Mouse (Mus musculus) intestine, embryonic 16.5 days (tissue): Measurements from ENCODE around the gene Dera. TPM values are rescaled to one million over a fixed set of nuclear protein-coding genes. Genes with fewer than 3 reads are reported as not detected.
A peak's percentile ranks its signal among the peaks of the same experiment; 100 is the strongest.

ENCODE experiments used
- ATAC-seq: fragments of 200-750 bp; cut with Nextera tagmentation; 2 replicates; pipeline ENCODE4 v1.8.0; 2017; ENCODE audit warnings: moderate TSS enrichment, moderate library complexity
- H3K27ac ChIP-seq: fragments of 300-500 bp; sonication (generic); 2 replicates; pipeline ENCODE4 v1.5.1; 2014; ENCODE audit warnings: mild to moderate bottlenecking, low read length
- H3K27me3 ChIP-seq: fragments of 300-500 bp; sonication (generic); replicated peaks from 2 replicates; pipeline ENCODE4 v1.6.1; 2014; ENCODE audit warnings: low read length, control low read depth, mixed read lengths; ENCODE audit not compliant: control insufficient read depth, insufficient read depth
- H3K36me3 ChIP-seq: fragments of 300-500 bp; sonication (generic); 2 replicates; pipeline ENCODE4 v1.6.1; 2014; ENCODE audit warnings: low read length, control low read depth; ENCODE audit not compliant: control insufficient read depth, insufficient read depth
- H3K4me1 ChIP-seq: fragments of 300-500 bp; sonication (generic); 2 replicates; pipeline ENCODE4 v1.6.1; 2014; ENCODE audit warnings: low read length, control low read depth, mixed read lengths; ENCODE audit not compliant: control insufficient read depth, insufficient read depth
- H3K4me2 ChIP-seq: fragments of 300-500 bp; sonication (generic); 2 replicates; pipeline ENCODE4 v1.6.1; 2014; ENCODE audit warnings: low read depth, low read length, control low read depth
- H3K4me3 ChIP-seq: fragments of 300-500 bp; sonication (generic); 2 replicates; pipeline ENCODE4 v1.5.1; 2014; ENCODE audit warnings: mild to moderate bottlenecking, low read length
- H3K9ac ChIP-seq: fragments of 300-500 bp; sonication (generic); 2 replicates; pipeline ENCODE4 v1.6.1; 2014; ENCODE audit warnings: low read depth, low read length
- H3K9me3 ChIP-seq: fragments of 300-500 bp; sonication (generic); 2 replicates; pipeline ENCODE4 v1.6.1; 2016; ENCODE audit warnings: low read length, control low read depth; ENCODE audit not compliant: control insufficient read depth
- WGBS: fragments of 180-500 bp; shearing (Covaris S2); extraction: QIAGEN DNeasy Blood & Tissue Kit; methylation state at CpG from one replicate; pipeline ENCODE4 v1.1.7; 2014; 5-methylcytosine and 5-hydroxymethylcytosine counted together
- polyA plus RNA-seq: library from polyadenylated mRNA; unstranded; fragments of >200 nt; fragmentation: Nextera tagmentation; extraction: Ambion mirVana; gene quantifications from 2 replicates; pipeline ENCODE4 v1.2.1, GENCODE M21; 2015

The Dera gene
- polyA plus RNA-seq, 1 experiment from 2014 or later = 124 TPM

DNA sequence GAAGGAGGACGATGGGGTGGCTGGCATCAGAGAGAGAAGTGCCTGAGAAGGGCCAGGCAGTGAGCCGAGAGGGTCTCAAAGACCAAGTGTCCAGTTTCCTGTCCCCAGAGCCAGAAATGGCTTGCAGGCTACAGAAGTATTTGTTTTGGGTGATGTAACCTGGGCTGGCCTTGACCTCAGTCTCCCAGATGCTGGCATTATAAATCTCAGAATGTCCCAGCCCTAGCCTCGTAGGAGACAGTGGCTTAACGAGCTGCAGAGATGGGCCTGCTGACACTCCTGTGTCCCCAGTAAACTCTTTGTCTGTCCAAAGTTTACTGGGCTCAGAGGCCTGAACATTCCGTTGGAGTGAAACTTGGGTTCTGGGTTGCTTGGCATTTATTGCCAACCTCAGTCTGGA, 55.8 kb downstream of the Dera start:
- ATAC-seq = no peak
- H3K27me3 ChIP-seq = no peaks in the 10 kb centered on the region
- no peaks in the 10 kb centered on the region for H3K4me1 ChIP-seq
- H3K4me2 ChIP-seq = no peak overlapping the region
- WGBS = 54% methylated on average over 5 of the region's 5 CpGs
- H3K9me3 ChIP-seq = no peaks in the 10 kb centered on the region
- no peaks in the 10 kb centered on the region for H3K36me3 ChIP-seq
- H3K4me3 ChIP-seq = no peak overlapping the region
- no peak overlapping the region for H3K27ac ChIP-seq
- H3K9ac ChIP-seq = no peak overlapping the region

DNA sequence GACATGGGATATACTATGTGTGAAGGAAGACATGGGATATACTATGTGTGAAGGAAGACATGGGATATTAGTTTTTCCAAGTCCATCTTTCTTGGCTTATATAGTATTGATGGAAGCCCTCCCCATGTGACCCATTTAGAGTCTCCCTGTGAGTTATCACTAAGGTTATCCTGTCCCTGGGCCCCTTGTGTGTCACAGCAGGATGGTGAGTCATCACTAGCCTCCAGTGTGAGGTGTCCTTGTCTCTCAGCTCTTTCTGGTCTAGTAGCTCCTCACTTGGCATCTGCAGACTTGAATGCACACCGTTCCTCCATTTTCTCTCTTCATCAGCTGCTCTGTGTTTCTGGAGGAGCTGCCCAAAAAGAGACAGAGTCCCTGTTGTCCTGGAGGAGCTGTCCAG, 59.7 kb downstream of the Dera start:
- H3K4me3 ChIP-seq = no peak overlapping the region
- no peak overlapping the region for H3K27ac ChIP-seq
- no peaks in the 10 kb centered on the region for H3K4me1 ChIP-seq
- H3K9ac ChIP-seq = no peak overlapping the region
- ATAC-seq = no peak
- WGBS = 91% methylated on average over 1 of the region's 1 CpGs
- no peaks in the 10 kb centered on the region for H3K27me3 ChIP-seq
- no peak overlapping the region for H3K4me2 ChIP-seq
- H3K9me3 ChIP-seq = no peaks in the 10 kb centered on the region
- H3K36me3 ChIP-seq = no peaks in the 10 kb centered on the region

GRCm38 (mm10) chr6:137816508-137816907, 62.2 kb downstream of the Dera start:
- WGBS = 81% methylated on average over 9 of the region's 9 CpGs
- no peaks in the 10 kb centered on the region for H3K36me3 ChIP-seq
- H3K27ac ChIP-seq = no peak overlapping the region
- ATAC-seq = no peak
- H3K27me3 ChIP-seq = no peaks in the 10 kb centered on the region
- H3K9me3 ChIP-seq = no peaks in the 10 kb centered on the region
- H3K4me3 ChIP-seq = no peak overlapping the region
- no peak overlapping the region for H3K4me2 ChIP-seq
- no peaks in the 10 kb centered on the region for H3K4me1 ChIP-seq
- H3K9ac ChIP-seq = no peak overlapping the region

DNA sequence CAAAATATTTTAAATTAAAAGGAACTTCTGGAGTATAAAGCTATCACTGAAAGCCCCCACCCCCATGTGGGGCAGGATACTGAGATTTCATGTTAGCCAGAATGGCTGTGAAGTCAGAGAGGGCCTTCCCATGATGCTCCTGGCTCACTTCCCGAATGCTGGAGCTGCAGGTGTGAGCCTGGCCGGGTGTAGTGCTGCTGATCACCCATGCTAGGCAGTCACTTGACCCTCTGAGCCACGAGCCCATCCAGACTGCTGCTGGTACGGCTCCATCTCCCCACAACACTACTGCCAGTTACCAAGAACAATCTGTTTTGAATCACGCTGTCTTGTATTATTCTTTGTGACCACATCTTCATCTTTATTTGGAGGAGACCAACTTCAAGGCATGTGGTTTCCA, 68.2 kb downstream of the Dera start:
- Histone ChIP-seq H3K27me3 (no peaks in the 10 kb centered on the region), H3K4me3 (no peak overlapping the region), H3K4me1 (no peaks in the 10 kb centered on the region), H3K36me3 (no peaks in the 10 kb centered on the region), H3K9ac (no peak overlapping the region), H3K9me3 (no peaks in the 10 kb centered on the region), H3K27ac (no peak overlapping the region), H3K4me2 (no peak overlapping the region)
- no peak for ATAC-seq
- 77% methylated on average over 5 of the region's 5 CpGs for WGBS

- H3K4me2 ChIP-seq = no peak overlapping the region
- WGBS = 82% methylated on average over 7 of the region's 7 CpGs
- no peaks in the 10 kb centered on the region for H3K9me3 ChIP-seq
Measured at GRCm38 (mm10) chr6:137824046-137825021, 70.0 kb downstream of the Dera start.

DNA sequence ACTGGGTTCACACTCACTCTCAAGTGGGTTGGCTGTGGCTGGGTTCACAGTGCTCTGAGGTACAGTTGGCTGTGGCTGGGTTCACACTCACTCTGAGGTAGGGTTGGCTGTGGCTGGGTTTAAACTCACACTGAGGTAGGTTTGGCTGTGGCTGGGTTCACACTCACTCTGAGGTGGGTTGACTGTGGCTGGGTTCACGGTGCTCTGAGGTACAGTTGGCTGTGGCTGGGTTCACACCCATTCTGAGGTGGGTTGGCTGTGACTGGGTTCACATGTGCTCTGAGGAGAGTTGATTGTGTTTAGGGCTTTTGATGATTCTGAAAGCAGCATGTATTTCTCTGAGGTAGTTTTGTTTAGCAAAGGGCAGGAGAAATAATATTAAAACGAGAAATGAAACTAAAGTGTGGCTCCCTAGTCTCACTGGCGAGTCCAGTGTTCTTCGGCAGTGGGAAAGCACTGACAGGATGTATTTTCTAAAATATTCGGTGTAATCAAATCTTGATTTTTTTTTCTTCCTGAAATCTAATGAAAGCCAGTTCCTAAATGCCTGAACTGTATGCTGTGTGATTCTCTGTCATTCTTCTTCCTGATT, 70.8 kb downstream of the Dera start:
- whole genome bisulfite sequencing = 79% methylated on average over 5 of the region's 5 CpGs
- no peak for ATAC-seq
- no peaks in the 10 kb centered on the region for H3K36me3 ChIP-seq
- H3K27ac ChIP-seq = no peak overlapping the region
- H3K4me3 ChIP-seq = no peak overlapping the region
- H3K4me1 ChIP-seq = no peaks in the 10 kb centered on the region
- H3K27me3 ChIP-seq = no peaks in the 10 kb centered on the region
- H3K4me2 ChIP-seq = no peak overlapping the region
- H3K9ac ChIP-seq = no peak overlapping the region
- no peaks in the 10 kb centered on the region for H3K9me3 ChIP-seq

More at GRCm38 (mm10) chr6:137824046-137825021, 70.0 kb downstream of the Dera start:
- Histone ChIP-seq H3K36me3 (no peaks in the 10 kb centered on the region), H3K27me3 (no peaks in the 10 kb centered on the region), H3K4me1 (no peaks in the 10 kb centered on the region), H3K27ac (no peak overlapping the region), H3K4me3 (no peak overlapping the region), H3K9ac (no peak overlapping the region)
- ATAC-seq = no peak

DNA sequence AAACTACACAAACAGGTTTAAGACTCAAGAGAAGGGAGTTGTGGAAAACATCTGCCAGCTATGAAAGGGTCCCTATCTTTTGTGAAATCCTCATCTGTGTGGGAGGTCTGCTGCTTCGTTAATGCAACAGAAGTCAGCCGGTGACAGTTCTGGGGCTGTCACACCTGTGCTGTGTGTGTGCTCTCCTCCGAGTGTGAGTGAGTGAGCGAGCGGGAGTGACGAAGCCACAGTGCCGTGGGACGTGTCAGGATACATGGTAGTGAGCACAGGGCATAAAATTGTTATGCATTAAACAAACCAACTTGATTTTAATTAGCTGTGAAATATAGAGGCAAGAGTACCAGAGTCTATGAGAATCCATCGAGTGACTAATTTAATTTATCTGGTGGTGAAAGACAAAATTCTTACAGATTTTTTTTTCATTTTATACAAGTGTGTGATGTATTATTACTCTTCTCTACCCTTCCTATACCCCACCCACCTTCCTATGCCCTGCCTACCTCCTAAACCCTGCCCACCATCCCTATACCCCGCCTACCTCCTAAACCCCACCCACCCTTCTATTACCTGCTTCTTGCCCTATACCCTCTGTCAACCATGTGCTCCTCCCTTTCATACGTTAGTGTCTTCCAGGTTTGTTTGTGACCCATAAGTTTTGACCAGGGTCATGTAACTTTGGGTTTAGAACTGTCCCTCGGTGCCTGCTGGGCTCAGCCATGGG, 74.9 kb downstream of the Dera start:
- no peak overlapping the region for H3K9ac ChIP-seq
- WGBS = 87% methylated on average over 12 of the region's 12 CpGs
- H3K4me2 ChIP-seq = no peak overlapping the region
- H3K4me1 ChIP-seq = no peaks in the 10 kb centered on the region
- no peaks in the 10 kb centered on the region for H3K27me3 ChIP-seq
- no peak overlapping the region for H3K27ac ChIP-seq
- no peaks in the 10 kb centered on the region for H3K36me3 ChIP-seq
- H3K4me3 ChIP-seq = no peak overlapping the region
- H3K9me3 ChIP-seq = no peaks in the 10 kb centered on the region
- peak; percentile 65; the same call in 1 of the 2 replicates for ATAC-seq

GRCm38 (mm10) chr6:137836799-137837198, 82.5 kb downstream of the Dera start:
- ATAC-seq = peak; percentile 48; the same call in 1 of the 2 replicates
- Histone ChIP-seq H3K27ac (no peak overlapping the region), H3K4me1 (no peaks in the 10 kb centered on the region), H3K4me3 (no peak overlapping the region), H3K9ac (no peak overlapping the region), H3K4me2 (no peak overlapping the region), H3K36me3 (no peaks in the 10 kb centered on the region), H3K27me3 (no peaks in the 10 kb centered on the region), H3K9me3 (no peaks in the 10 kb centered on the region)
- WGBS = 83% methylated on average over 13 of the region's 13 CpGs

GRCm38 (mm10) chr6:137843337-137843736, 89.0 kb downstream of the Dera start:
- Histone ChIP-seq H3K27me3 (no peaks in the 10 kb centered on the region), H3K27ac (no peak overlapping the region), H3K4me1 (no peaks in the 10 kb centered on the region), H3K4me3 (no peak overlapping the region), H3K9ac (no peak overlapping the region), H3K36me3 (no peaks in the 10 kb centered on the region), H3K9me3 (no peaks in the 10 kb centered on the region), H3K4me2 (no peak overlapping the region)
- WGBS = 83% methylated on average over 3 of the region's 3 CpGs
- no peak for ATAC-seq
